Comparison of ENCODE assay signal across 22 mouse cellular contexts in the genomic region with DNA sequence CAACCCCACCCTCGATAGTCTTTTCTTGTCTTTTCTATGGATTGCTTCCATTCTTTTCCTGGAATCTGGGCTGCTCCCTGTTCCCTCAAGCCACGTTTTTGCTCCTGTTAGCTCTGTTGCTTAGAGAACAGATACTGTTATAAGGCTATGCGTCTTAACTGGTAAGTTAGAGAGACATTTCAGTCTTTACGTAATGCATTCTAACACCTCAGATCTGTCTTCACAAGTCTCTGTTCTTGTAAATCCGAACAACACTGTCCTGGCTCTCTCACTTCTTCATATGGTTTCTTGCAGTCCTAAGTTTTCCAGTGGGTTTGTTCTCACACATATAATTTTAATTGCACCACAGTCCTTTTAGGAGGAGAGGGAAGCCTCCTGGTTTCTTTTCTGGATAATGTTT. TPM values are rescaled to one million over a fixed set of nuclear protein-coding genes. Genes with fewer than 3 reads are reported as not detected.
DNase-seq lines count a peak whose midpoint lies in the region; ATAC-seq and TF ChIP-seq lines count a peak whose summit lies in the region.
"Had no signal": no experiment of that assay in that cellular context is flagged by ENCODE, and none has a peak within 500 bp of the region (broad histone marks: within the 10 kb centered on the region; RNA-seq: fewer than 3 reads in every experiment).

No protein-coding gene starts in this region.

- no peaks in the 10 kb centered on the region for H3K36me3 ChIP-seq in midbrain, embryonic 11.5 days (ENCODE audit: control insufficient read depth, insufficient read depth, low read length)
- H3K36me3 ChIP-seq: embryonic facial prominence, embryonic 13.5 days; embryonic facial prominence, embryonic 15.5 days; forebrain, embryonic 10.5 days; forebrain, embryonic 12.5 days had no signal

- 79% methylated on average over 5 of the region's 5 CpGs for WGBS in midbrain, embryonic 11.5 days

- H3K9ac ChIP-seq in midbrain, embryonic 11.5 days (ENCODE audit: low read length), result no peak overlapping the region
- H3K9ac ChIP-seq: embryonic facial prominence, embryonic 13.5 days; embryonic facial prominence, embryonic 15.5 days; forebrain, embryonic 12.5 days had no signal

- no peak for DNase-seq in left cerebral cortex, adult 2 months (ENCODE audit: extremely low spot score in 1 of 2, low spot score in 2 of 2)
- DNase-seq in left cerebral cortex, adult 8-10 months (ENCODE audit: low spot score in 2 of 2), result no peak
- DNase-seq in midbrain, embryonic 11.5 days (ENCODE audit: low spot score, missing footprints), result no peak
- no peak for DNase-seq in ovary, postnatal 10 days (ENCODE audit: low spot score)
- DNase-seq: adrenal gland, adult 2 months; adrenal gland, postnatal 10 days; adrenal gland, postnatal 25 days; cerebellum, adult 11-12 months; cerebellum, adult 2 months; cerebellum, adult 9-10 months; cerebellum, postnatal 10 days; cerebellum, postnatal 25 days; embryo, embryonic 11 days had no signal

- peaks cover 5% of the 10 kb centered on the region; the same call in 1 of the 2 replicates for H3K4me1 ChIP-seq in cortical plate, adult 2 months (ENCODE audit: control insufficient read depth, insufficient read depth, low read length)
- H3K4me1 ChIP-seq in midbrain, embryonic 11.5 days (ENCODE audit: control insufficient read depth, insufficient read depth, low read length), result no peaks in the 10 kb centered on the region
- H3K4me1 ChIP-seq: embryonic facial prominence, embryonic 13.5 days; embryonic facial prominence, embryonic 15.5 days; forebrain, embryonic 10.5 days; forebrain, embryonic 12.5 days had no signal

- ATAC-seq in midbrain, embryonic 11.5 days (ENCODE audit: low FRiP score), result no peak
- ATAC-seq: forebrain, embryonic 14.5 days; forebrain, embryonic 16.5 days had no signal

- H3K27ac ChIP-seq in left cerebral cortex, adult 2 months, result peak overlapping the region; percentile 71
- peak overlapping the region; percentile 6; the same call in 1 of the 2 replicates for H3K27ac ChIP-seq in cortical plate, adult 2 months (ENCODE audit: insufficient read depth, low read length)
- no peak overlapping the region for H3K27ac ChIP-seq in midbrain, embryonic 11.5 days (ENCODE audit: low read depth, low read length)
- H3K27ac ChIP-seq: embryonic facial prominence, embryonic 13.5 days; embryonic facial prominence, embryonic 15.5 days; forebrain, embryonic 10.5 days; forebrain, embryonic 12.5 days had no signal

- H3K9me3 ChIP-seq in midbrain, embryonic 11.5 days (ENCODE audit: control insufficient read depth, low read length), result no peaks in the 10 kb centered on the region
- H3K9me3 ChIP-seq: embryonic facial prominence, embryonic 13.5 days; embryonic facial prominence, embryonic 15.5 days; forebrain, embryonic 10.5 days; forebrain, embryonic 12.5 days had no signal

- TF ChIP-seq POLR2A in cortical plate, adult 2 months (IDR thresholded peaks at IDR 0.05; ENCODE audit: extremely low read depth, insufficient read depth, low read length), result no peak

- no peaks in the 10 kb centered on the region for H3K27me3 ChIP-seq in midbrain, embryonic 11.5 days (ENCODE audit: control insufficient read depth, insufficient read depth, low read length)
- H3K27me3 ChIP-seq: embryonic facial prominence, embryonic 13.5 days; embryonic facial prominence, embryonic 15.5 days; forebrain, embryonic 12.5 days had no signal

- no peak overlapping the region for H3K4me2 ChIP-seq in midbrain, embryonic 11.5 days
- H3K4me2 ChIP-seq: embryonic facial prominence, embryonic 13.5 days; embryonic facial prominence, embryonic 15.5 days; forebrain, embryonic 12.5 days had no signal

- no peak for TF ChIP-seq CTCF in left cerebral cortex, adult 2 months (IDR thresholded peaks at IDR 0.05)
- TF ChIP-seq CTCF in cortical plate, adult 2 months (IDR thresholded peaks at IDR 0.05; ENCODE audit: extremely low read depth, insufficient read depth, low read length), result no peak

- intact Hi-C loops in left cerebral cortex, adult 2 months (cut with DNase I), result loop anchor here (1.0 to 5.0 kb wide), 2 partner anchors 55 to 68 kb away; no protein-coding TSS in a partner anchor

- no peak overlapping the region for H3K4me3 ChIP-seq in left cerebral cortex, adult 2 months
- H3K4me3 ChIP-seq in cortical plate, adult 2 months (ENCODE audit: insufficient read depth, low read length), result no peak overlapping the region
- no peak overlapping the region for H3K4me3 ChIP-seq in midbrain, embryonic 11.5 days (ENCODE audit: low read depth, low read length)
- H3K4me3 ChIP-seq: embryonic facial prominence, embryonic 13.5 days; embryonic facial prominence, embryonic 15.5 days; erythroblast, embryonic 14.5 days; forebrain, embryonic 10.5 days; forebrain, embryonic 12.5 days had no signal

RNA-seq across cellular contexts. Expression of gene Akap6, which starts 20.5 kb away (rescaled TPM):
- 100 to 1,000 TPM; 178 to 181 TPM for total RNA-seq in left cerebral cortex, adult 2 months (2021)
- 100 to 1,000 TPM; 147 to 178 (median 161) TPM for total RNA-seq in left cerebral cortex, adult 8-10 months (2022)
- polyA plus RNA-seq in cortical plate, adult 2 months (2012; rRNA removed), result 34.6 and 35.8 TPM in 2 replicates
- 16.5 and 16.8 TPM in 2 replicates for polyA plus RNA-seq in midbrain, embryonic 11.5 days (2014; fragmentation: Nextera tagmentation; extraction: Ambion mirVana)
- total RNA-seq: MEL had no signal
- polyA plus RNA-seq: erythroblast, embryonic 14.5 days had no signal
